Mouse (Mus musculus): Measurements from ENCODE around the gene Mvb12a.

DNA sequence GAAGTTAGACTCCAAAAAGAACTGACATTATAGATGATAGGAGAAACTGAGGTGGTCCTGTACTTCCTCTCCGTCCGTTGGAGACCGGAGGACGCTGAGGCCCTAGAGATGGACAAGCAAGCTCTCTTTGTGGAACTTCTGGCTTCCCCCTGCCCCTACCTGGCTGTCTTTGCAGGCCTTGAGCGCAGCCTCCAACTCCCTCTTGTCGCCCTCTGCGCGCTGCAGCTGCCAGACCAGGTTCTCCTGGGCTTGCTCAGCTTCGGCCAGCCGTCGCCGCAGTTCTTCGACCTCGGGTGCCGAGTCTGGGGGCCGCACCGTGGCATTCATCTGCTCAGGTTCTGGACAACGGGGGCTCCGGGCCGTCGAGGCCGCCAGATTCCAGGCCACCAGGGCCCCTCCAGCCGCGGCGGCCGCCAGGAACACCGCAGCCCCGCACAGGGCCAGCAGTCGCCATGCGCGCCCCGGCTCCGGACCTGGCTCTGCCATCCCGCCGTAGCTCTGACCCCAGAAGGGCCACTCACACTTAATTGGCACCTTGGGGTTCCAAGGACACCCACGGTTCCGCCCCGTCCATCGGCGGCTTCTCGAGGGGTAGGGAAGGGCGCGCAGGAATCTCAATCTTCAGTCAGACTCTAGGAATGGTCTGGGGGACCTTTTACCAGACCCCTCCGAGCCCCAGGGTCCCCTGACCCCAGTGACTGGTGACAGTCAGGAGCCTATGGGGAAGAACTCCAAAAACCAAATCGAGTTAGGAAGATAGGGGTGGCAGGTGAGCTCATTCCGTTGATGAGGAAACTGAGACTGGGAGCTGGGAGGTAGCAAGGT is 17.3 kb upstream of the Mvb12a start, which contains the start of gene Ccdc194:
- TF ChIP-seq POLR2A (IDR thresholded peaks at IDR 0.05; ENCODE audit: insufficient read depth, low read depth, low read length) (no peak), CTCF (IDR thresholded peaks at IDR 0.05) (no peak), EP300 (IDR thresholded peaks at IDR 0.05; ENCODE audit: insufficient read depth, low read depth, low read length) (no peak)

All from heart, adult 2 months (tissue).